Mouse (Mus musculus) ES-Bruce4 (cell line): ENCODE data around the gene Synpo2.

ENCODE experiments used
- CTCF ChIP-seq: IDR thresholded peaks from one replicate; pipeline ENCODE4 v1.8.1; 2011; ENCODE audit warnings: low read depth, low read length
- EP300 ChIP-seq: IDR thresholded peaks from 2 replicates; pipeline ENCODE4 v1.6.1; 2011; ENCODE audit warnings: low read depth, low read length; ENCODE audit not compliant: insufficient read depth
- POLR2A ChIP-seq: IDR thresholded peaks from one replicate; pipeline ENCODE4 v1.8.1; 2011; ENCODE audit warnings: low read length; ENCODE audit not compliant: insufficient read depth

GRCm38 (mm10) chr3:123075034-123075433, 160.9 kb downstream of the Synpo2 start:
- no peak for TF ChIP-seq POLR2A
- no peak for TF ChIP-seq CTCF
- TF ChIP-seq EP300: no peak
